Mouse (Mus musculus): ENCODE data around the gene Manba. TPM values are rescaled to one million over a fixed set of nuclear protein-coding genes. Genes with fewer than 3 reads are reported as not detected.

Gene Manba
- polyA plus RNA-seq, 1 experiment from 2014 or later, result 5.6 TPM

GRCm38 (mm10) chr3:135529670-135530069, 44.3 kb downstream of the Manba start:
- Histone ChIP-seq H3K36me3 (no peaks in the 10 kb centered on the region), H3K27ac (no peak overlapping the region), H3K9ac (replicated peaks) (no peak overlapping the region), H3K4me1 (replicated peaks) (no peaks in the 10 kb centered on the region), H3K9me3 (no peaks in the 10 kb centered on the region), H3K4me2 (no peak overlapping the region), H3K4me3 (replicated peaks) (no peak overlapping the region), H3K27me3 (no peaks in the 10 kb centered on the region)
- no peak for ATAC-seq (ENCODE audit: insufficient number of reproducible peaks, insufficient read depth, low FRiP score, low TSS enrichment, low read depth)
- WGBS, result 86% methylated on average over 7 of the region's 7 CpGs

- Histone ChIP-seq H3K27ac (no peak overlapping the region), H3K36me3 (no peaks in the 10 kb centered on the region), H3K9ac (replicated peaks) (no peak overlapping the region), H3K4me2 (no peak overlapping the region), H3K4me1 (replicated peaks) (no peaks in the 10 kb centered on the region), H3K9me3 (no peaks in the 10 kb centered on the region), H3K4me3 (replicated peaks) (no peak overlapping the region), H3K27me3 (no peaks in the 10 kb centered on the region)
- WGBS, result 70% methylated on average over 2 of the region's 2 CpGs
- ATAC-seq (ENCODE audit: insufficient number of reproducible peaks, insufficient read depth, low FRiP score, low TSS enrichment, low read depth), result no peak
These were observed 46.4 kb downstream of the Manba start for GRCm38 (mm10) chr3:135531762-135532161.

GRCm38 (mm10) chr3:135534103-135534502, 48.7 kb downstream of the Manba start:
- H3K4me1 ChIP-seq (replicated peaks), result no peaks in the 10 kb centered on the region
- no peaks in the 10 kb centered on the region for H3K27me3 ChIP-seq
- no peak overlapping the region for H3K9ac ChIP-seq (replicated peaks)
- H3K36me3 ChIP-seq, result no peaks in the 10 kb centered on the region
- H3K4me2 ChIP-seq, result no peak overlapping the region
- H3K4me3 ChIP-seq (replicated peaks), result no peak overlapping the region
- ATAC-seq (ENCODE audit: insufficient number of reproducible peaks, insufficient read depth, low FRiP score, low TSS enrichment, low read depth), result no peak
- no peak overlapping the region for H3K27ac ChIP-seq
- H3K9me3 ChIP-seq, result no peaks in the 10 kb centered on the region
- 78% methylated on average over 4 of the region's 5 CpGs for WGBS

- H3K4me1 ChIP-seq (replicated peaks), result no peaks in the 10 kb centered on the region
- 0 out of 2 replicates have a peak, but pooled peaks cover 3% of the 10 kb centered on the region for H3K9me3 ChIP-seq
- H3K27me3 ChIP-seq, result no peaks in the 10 kb centered on the region
- ATAC-seq (ENCODE audit: insufficient number of reproducible peaks, insufficient read depth, low FRiP score, low TSS enrichment, low read depth), result no peak
- no peak overlapping the region for H3K4me3 ChIP-seq (replicated peaks)
- no peak overlapping the region for H3K27ac ChIP-seq
- no peak overlapping the region for H3K9ac ChIP-seq (replicated peaks)
- 78% methylated on average over 13 of the region's 13 CpGs for WGBS
- no peaks in the 10 kb centered on the region for H3K36me3 ChIP-seq
- H3K4me2 ChIP-seq, result no peak overlapping the region
These were observed 61.0 kb downstream of the Manba start for GRCm38 (mm10) chr3:135546212-135546923.

- 0 out of 2 replicates have a peak, but pooled peaks cover 3% of the 10 kb centered on the region for H3K9me3 ChIP-seq
- no peak overlapping the region for H3K9ac ChIP-seq (replicated peaks)
- no peaks in the 10 kb centered on the region for H3K27me3 ChIP-seq
- no peak for ATAC-seq (ENCODE audit: insufficient number of reproducible peaks, insufficient read depth, low FRiP score, low TSS enrichment, low read depth)
- H3K4me2 ChIP-seq, result no peak overlapping the region
- H3K4me1 ChIP-seq (replicated peaks), result no peaks in the 10 kb centered on the region
- no peak overlapping the region for H3K27ac ChIP-seq
- H3K36me3 ChIP-seq, result no peaks in the 10 kb centered on the region
- 87% methylated on average over 8 of the region's 8 CpGs for WGBS
- no peak overlapping the region for H3K4me3 ChIP-seq (replicated peaks)
These were observed 61.9 kb downstream of the Manba start for GRCm38 (mm10) chr3:135547298-135547697.

GRCm38 (mm10) chr3:135552874-135553273, 67.5 kb downstream of the Manba start:
- Histone ChIP-seq H3K9me3 (0 out of 2 replicates have a peak, but pooled peaks cover 3% of the 10 kb centered on the region), H3K9ac (replicated peaks) (no peak overlapping the region), H3K27me3 (no peaks in the 10 kb centered on the region), H3K4me1 (replicated peaks) (no peaks in the 10 kb centered on the region), H3K4me3 (replicated peaks) (no peak overlapping the region), H3K4me2 (no peak overlapping the region), H3K36me3 (no peaks in the 10 kb centered on the region), H3K27ac (no peak overlapping the region)
- no peak for ATAC-seq (ENCODE audit: insufficient number of reproducible peaks, insufficient read depth, low FRiP score, low TSS enrichment, low read depth)
- 74% methylated on average over 5 of the region's 5 CpGs for whole genome bisulfite sequencing

GRCm38 (mm10) chr3:135555192-135555591, 69.8 kb downstream of the Manba start:
- no peak for ATAC-seq (ENCODE audit: insufficient number of reproducible peaks, insufficient read depth, low FRiP score, low TSS enrichment, low read depth)
- Histone ChIP-seq H3K36me3 (no peaks in the 10 kb centered on the region), H3K4me2 (no peak overlapping the region), H3K27ac (no peak overlapping the region), H3K27me3 (no peaks in the 10 kb centered on the region), H3K9ac (replicated peaks) (no peak overlapping the region), H3K4me1 (replicated peaks) (no peaks in the 10 kb centered on the region), H3K9me3 (0 out of 2 replicates have a peak, but pooled peaks cover 3% of the 10 kb centered on the region), H3K4me3 (replicated peaks) (no peak overlapping the region)
- 81% methylated on average over 6 of the region's 6 CpGs for WGBS

GRCm38 (mm10) chr3:135556052-135556587, 70.7 kb downstream of the Manba start:
- Histone ChIP-seq H3K9ac (replicated peaks) (no peak overlapping the region), H3K4me1 (replicated peaks) (no peaks in the 10 kb centered on the region), H3K36me3 (no peaks in the 10 kb centered on the region), H3K27me3 (no peaks in the 10 kb centered on the region), H3K4me2 (no peak overlapping the region), H3K27ac (no peak overlapping the region), H3K4me3 (replicated peaks) (no peak overlapping the region), H3K9me3 (no peaks in the 10 kb centered on the region)
- ATAC-seq (ENCODE audit: insufficient number of reproducible peaks, insufficient read depth, low FRiP score, low TSS enrichment, low read depth), result no peak
- WGBS, result 76% methylated on average over 7 of the region's 7 CpGs

GRCm38 (mm10) chr3:135556851-135557662, 71.6 kb downstream of the Manba start:
- ATAC-seq (ENCODE audit: insufficient number of reproducible peaks, insufficient read depth, low FRiP score, low TSS enrichment, low read depth), result no peak
- Histone ChIP-seq H3K9ac (replicated peaks) (no peak overlapping the region), H3K4me2 (no peak overlapping the region), H3K4me3 (replicated peaks) (no peak overlapping the region), H3K9me3 (no peaks in the 10 kb centered on the region), H3K27ac (no peak overlapping the region), H3K4me1 (replicated peaks) (no peaks in the 10 kb centered on the region), H3K27me3 (no peaks in the 10 kb centered on the region), H3K36me3 (no peaks in the 10 kb centered on the region)
- 92% methylated on average over 12 of the region's 12 CpGs for WGBS

- 83% methylated on average over 7 of the region's 7 CpGs for WGBS
- H3K4me2 ChIP-seq, result no peak overlapping the region
- ATAC-seq (ENCODE audit: insufficient number of reproducible peaks, insufficient read depth, low FRiP score, low TSS enrichment, low read depth), result no peak
These were observed 76.6 kb downstream of the Manba start for GRCm38 (mm10) chr3:135562036-135562435.

GRCm38 (mm10) chr3:135563163-135563689, 77.8 kb downstream of the Manba start:
- Histone ChIP-seq H3K27ac (no peak overlapping the region), H3K4me3 (replicated peaks) (no peak overlapping the region), H3K9ac (replicated peaks) (no peak overlapping the region), H3K4me1 (replicated peaks) (no peaks in the 10 kb centered on the region), H3K4me2 (no peak overlapping the region), H3K9me3 (no peaks in the 10 kb centered on the region), H3K27me3 (no peaks in the 10 kb centered on the region), H3K36me3 (no peaks in the 10 kb centered on the region)
- 0 out of 2 replicates have a peak, but pooled peaks have one; percentile 42 for ATAC-seq (ENCODE audit: insufficient number of reproducible peaks, insufficient read depth, low FRiP score, low TSS enrichment, low read depth)
- WGBS, result 86% methylated on average over 17 of the region's 17 CpGs

More at GRCm38 (mm10) chr3:135562036-135562435, 76.6 kb downstream of the Manba start:
- Histone ChIP-seq H3K9ac (replicated peaks) (no peak overlapping the region), H3K9me3 (no peaks in the 10 kb centered on the region), H3K4me1 (replicated peaks) (no peaks in the 10 kb centered on the region), H3K27ac (no peak overlapping the region), H3K27me3 (no peaks in the 10 kb centered on the region), H3K4me3 (replicated peaks) (no peak overlapping the region), H3K36me3 (no peaks in the 10 kb centered on the region)
